Mouse (Mus musculus): ENCODE measurements at regions not wholly inside any gene's neighbourhood (a gene's known extent, or its start where the extent isn't known, plus 50 kb on each side); places are given as distances from the start of the nearest gene placed in this dataset.

DNA sequence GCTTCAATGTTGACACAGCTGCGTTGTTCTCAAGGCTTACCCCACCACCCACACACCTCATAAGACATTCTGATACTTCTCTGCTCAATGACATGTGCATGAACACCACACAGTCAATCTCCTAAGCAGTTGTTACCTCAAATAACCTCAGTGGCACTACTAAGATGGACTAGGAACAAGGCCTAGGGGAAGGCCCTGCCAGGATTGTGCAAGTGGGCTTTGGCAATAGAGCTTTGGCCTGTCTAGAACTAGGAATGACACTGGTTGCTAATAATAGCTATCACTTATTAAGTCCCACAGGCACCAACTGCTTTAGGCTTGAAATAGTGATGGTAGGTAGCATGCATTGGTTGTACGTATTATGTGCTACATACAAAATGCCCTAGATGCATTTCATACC lies 169.7 kb upstream of the Nabp1 start:
- DNase-seq (ENCODE audit: low read depth, low spot score): no peak

DNA sequence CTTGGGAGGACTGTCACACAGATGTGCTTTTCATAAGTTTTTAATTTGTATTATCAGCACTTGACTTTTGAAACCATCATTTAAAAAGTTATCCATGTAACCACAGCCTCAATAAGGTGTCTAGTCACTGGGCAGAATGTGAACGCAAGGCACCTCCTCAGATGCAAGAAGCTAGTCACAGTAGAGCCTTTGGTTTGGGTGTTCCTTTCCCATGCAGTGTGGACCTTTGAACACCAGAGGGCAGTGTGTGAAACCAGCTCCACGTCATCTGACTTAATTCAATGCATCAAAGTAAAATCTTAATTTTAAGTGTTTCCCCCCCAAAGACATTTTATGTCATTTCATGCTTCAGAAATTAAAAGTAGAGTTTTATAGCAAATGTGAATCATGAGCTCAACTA lies 166.2 kb upstream of the Nabp1 start:
- peak; percentile 79 for DNase-seq (ENCODE audit: low read depth, low spot score)

DNA sequence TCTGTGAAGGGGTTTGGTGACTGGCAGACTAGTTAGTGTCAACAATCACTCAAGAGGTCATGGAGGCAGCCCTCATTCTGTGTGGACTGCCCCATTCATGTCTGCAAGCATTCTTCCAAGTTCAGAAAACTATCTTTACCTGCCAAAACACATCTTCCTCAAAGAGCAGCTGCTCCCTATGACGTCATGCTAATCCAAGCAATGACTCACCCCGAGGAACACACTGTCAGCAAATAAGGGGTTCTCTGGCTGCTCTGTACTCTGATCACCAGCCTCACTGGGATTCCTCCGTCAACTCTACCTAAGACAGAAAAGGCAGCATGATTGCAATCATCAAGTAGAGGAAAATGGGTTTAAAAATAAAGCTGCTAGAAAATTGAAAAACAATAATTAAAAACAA lies 165.4 kb upstream of the Nabp1 start:
- DNase-seq (ENCODE audit: low read depth, low spot score): no peak

DNA sequence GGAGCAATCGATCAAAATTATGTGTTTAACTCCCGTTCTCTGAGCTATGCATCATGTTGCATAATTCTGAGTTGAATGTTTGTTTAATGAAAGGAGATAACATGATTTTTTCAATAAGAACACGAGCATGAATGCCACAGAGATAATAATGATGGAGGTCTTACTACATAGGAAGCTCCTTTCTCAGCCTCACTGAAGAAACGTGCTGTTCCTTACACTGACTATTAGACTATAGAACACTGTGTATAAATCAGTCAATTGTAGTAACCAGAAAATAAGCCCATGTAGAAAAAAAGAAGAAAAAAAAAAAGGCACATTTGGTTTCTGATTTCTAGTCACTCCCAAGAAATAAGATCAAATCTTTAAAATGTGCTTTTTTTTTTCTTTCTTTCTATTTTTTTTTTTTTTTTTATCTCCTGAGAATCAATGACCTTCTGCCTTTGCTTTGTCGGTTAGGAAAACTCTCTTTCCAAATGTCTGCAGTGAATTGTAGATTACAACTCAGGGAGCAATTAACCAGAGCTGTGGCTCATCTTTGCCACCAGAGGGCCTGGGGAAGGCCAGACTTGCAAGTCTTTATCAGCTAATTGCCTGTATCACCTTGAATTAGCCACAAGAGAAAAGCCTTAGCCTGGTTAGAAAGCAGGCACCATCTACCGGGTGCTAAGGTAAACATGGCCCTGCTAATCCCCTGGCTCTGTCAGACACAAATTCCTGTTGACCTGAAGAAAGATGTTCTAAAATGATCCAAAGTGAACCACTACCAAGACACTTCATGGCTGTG lies 160.5 kb upstream of the Nabp1 start:
- no peak for DNase-seq (ENCODE audit: low read depth, low spot score)

DNA sequence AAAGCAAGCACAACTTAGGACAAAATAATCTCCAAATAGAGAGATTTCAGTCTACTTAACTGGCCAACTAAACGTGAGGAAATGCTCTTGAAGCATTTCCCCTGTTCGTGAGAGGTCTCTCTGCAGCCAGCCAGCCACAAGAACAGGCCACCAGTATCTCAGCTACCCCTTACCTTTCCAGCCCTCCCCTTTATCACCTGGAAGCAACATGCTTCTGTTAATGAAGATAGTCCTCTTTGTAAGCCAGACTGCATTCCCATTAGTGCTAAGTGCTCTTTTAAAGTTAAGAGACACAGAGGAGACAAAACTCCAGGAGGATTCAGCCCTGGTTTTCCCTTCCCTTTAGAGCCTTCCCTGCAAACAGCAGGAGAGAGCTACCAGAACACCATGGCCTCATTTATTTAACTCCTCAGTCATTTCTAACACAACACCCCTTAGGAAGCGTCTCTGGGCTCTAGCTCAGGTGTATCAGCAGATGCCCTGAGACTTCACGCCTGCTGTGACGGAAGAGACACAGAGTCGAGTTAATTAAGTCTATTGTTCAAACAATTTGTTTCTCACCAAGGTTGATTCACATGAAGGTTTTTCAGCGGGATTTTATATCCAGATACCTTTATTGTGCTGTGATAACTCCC lies 157.8 kb upstream of the Nabp1 start:
- DNase-seq (ENCODE audit: low read depth, low spot score): no peak

DNA sequence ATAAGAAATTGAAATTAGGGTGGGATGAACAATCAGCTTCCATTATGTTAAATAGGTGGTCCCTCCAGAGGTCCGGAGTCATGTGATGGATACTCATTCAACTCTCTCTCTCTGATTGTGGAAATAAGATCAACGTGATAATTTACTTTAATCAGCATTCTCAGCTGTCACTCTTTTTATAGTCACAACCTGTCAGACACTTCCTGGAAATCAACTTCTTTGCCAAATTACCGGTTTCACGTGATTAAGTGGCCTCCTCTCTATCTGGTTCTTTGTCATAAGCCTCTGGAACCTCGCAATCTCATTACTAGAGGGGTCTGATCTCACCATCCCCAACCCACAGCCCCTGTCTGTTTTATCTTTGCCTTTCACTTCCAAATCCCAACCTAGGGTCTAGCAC lies 155.6 kb upstream of the Nabp1 start:
- DNase-seq (ENCODE audit: low read depth, low spot score): no peak

DNA sequence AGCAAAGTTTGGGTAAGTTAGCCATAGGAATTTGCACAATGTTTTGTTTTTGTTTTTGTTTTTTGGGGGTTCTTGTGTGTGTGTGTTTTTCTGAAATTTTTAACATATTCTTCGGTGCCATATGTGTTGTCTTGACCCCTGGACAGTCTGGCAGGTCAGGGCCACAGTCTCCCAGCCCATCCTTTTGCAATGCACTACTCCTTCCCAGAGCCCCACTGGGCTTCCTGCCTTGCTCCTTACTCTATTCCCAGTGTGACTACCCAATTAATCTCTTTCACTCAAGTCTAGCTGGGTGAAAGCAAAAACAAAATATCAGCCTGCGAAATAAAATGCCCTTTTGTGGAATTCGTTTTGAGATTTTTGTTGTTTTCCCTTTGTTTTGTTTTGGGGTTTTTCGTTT lies 154.6 kb upstream of the Nabp1 start:
- no peak for DNase-seq (ENCODE audit: low read depth, low spot score)

DNA sequence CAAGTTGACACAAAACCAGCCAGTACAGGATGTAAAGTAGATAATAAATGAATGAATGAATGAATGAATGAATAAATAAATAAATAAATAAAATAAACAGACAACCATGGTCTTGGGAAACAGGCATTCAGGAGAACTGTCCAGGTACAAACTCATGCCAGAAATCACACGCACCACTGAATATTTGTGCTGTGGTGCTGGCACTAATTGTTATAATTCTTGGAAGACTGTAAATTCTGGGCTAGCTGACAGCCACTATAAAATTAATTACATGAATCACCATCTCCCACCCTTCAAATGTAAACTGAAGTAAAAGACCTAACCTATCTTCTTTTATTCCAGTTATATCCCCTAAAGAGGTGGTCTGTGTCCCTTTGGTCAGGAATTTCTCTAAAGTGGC lies 151.6 kb upstream of the Nabp1 start:
- DNase-seq (ENCODE audit: low read depth, low spot score): no peak

DNA sequence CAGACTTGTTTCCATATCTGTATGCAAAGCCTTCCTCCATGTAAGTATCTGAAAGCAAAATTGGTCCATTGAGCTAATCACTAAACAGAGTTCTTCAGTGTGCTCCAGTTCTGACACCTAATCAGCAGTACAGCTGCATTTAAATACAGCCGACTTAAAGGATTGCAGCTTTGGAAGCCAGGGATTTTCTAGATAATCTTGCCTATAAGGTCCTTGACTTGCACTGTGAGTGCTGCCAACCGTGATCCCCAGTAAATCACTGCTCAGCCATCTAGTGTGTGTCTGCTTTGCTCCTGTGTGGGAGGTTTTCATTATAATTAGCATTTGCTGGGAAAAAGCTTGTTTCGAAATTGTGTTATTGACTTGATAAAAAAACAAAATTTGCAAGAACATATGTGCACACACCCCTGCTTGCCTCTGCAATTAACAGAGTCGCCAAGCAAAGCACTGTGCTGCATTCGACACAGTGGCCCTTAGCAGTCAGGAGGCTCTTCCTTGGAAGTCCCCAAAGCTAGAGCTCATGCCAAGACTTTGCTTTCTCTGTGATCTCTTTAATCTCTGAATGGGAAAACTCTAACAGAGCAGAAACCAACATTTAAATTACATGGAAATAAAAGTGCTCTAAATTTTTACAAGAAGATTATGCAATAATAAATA lies 150.0 kb upstream of the Nabp1 start:
- DNase-seq (ENCODE audit: low read depth, low spot score): no peak

DNA sequence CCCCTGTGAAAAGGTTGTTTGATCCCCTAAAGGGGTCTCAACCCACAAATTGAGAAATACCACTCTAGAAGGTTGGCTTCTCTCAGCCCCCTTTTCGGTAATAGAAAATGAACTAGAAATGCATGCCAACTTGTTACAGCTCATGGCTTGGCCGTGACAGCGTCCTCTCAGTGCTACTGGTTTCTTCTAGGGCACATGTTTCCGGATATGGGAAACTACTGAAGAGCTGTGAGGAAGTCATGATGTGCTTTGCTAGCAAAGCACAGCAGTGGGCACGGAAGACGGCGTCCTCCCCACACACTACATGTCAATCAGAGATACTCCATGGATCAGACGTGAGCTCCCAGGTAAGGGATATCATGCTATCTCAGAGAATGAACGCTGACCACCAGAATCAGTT lies 148.1 kb upstream of the Nabp1 start:
- DNase-seq (ENCODE audit: low read depth, low spot score): no peak

DNA sequence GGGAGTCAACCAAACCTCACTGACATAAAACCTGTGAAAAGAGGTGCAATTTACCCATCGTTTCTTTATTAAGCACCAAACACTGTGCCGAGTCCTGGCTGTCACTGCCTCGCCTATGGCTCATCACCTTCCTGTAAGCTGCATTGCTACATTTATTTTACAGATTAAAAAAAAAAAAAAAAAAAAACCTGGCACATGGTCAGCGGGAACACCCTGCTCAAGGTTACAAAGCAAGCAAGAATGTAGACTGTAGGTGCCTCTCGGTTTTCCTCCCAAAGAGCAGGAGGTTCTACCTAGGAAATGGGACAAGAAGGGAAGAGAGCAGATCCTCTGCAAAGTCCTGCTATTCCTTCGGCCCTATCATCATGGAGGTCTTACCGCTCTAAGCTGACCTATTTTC lies 146.9 kb upstream of the Nabp1 start:
- no peak for DNase-seq (ENCODE audit: low read depth, low spot score)

DNA sequence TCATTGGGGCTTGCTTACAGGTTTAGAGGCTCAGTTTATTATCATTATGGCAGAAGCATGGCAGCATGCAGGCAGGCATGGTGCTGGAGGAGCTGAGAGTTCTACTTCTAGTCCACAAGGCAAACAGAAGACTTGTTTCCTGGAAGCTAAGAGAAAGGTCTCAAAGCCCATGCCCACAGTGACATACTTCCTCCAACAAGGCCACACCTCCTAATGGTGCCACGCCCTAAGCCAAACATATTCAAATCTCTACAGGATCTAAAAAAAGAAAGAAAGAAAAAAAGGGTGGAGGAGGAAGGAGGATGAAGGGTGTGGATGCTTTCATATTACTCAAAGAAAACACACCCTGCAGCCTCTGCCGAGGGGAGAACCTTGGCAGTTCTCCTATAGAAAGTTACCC lies 146.3 kb upstream of the Nabp1 start:
- no peak for DNase-seq (ENCODE audit: low read depth, low spot score)

DNA sequence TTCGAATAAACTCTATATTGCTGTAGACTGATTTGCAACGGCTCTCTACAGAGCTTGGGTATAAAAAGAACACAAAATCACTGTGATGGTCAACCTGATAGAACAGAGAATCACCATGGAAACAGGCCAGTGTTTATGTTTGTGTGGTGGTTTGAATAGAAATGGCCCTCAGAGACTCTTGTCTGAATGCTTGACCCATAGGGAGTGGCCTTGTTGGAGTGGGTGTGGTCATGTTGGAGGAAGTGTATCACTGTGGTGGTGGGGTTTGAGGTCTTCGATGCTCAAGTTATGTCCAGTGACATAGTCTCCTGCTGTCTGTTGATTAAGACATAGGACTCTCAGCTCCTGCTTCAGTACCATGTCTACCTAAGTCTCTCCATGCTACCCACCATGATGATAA lies 144.8 kb upstream of the Nabp1 start:
- no peak for DNase-seq (ENCODE audit: low read depth, low spot score)

DNA sequence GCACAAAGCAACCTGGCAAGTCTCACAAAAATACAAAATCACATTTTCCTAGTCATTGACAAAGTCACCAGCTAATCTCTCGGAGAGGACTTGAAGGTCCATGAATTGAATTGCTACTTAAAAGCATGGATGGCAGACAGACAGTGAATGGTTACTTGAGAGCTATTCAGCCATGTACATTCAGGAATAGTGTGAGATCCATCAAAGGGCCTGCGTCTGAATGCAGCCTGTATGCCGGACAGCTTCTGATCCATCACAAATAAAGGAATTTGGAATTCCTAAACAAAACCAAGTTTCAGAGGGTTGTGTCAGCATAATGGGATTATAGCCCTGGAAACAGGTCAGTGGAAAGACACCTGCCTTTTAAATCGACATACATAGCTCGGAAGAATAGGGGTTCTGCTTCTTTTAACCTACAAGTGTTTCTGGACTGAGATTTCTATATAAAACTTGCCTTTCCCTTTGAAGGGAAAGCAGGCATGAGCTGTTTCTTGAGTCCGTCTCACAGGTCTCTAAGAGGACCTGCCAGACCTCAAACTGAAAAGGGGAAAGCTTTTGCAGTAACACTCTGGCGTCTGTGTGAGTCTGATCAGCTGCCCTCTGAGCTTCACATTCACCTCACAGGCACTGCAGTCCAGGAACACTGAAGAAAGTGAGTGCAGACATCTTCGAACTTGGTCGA lies 144.1 kb upstream of the Nabp1 start:
- no peak for DNase-seq (ENCODE audit: low read depth, low spot score)

DNA sequence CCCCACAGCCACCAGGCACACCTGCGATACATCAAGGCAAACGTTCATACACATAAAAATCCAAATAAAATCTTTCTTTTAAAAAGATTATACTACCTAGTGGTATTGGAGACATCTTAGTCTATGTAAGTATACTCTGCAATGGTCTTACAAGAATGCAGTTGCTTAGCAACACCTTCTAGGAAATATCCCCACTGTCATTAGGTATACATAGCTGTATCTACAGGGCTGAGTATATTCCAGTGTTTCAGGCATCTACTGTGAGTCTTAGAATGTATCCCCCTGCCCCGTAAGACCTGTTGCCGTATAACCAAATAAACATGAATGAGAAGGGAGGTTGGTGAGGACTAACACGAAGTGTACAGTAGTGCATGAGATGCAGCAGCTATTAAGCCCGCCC lies 142.8 kb upstream of the Nabp1 start:
- DNase-seq (ENCODE audit: low read depth, low spot score): no peak

DNA sequence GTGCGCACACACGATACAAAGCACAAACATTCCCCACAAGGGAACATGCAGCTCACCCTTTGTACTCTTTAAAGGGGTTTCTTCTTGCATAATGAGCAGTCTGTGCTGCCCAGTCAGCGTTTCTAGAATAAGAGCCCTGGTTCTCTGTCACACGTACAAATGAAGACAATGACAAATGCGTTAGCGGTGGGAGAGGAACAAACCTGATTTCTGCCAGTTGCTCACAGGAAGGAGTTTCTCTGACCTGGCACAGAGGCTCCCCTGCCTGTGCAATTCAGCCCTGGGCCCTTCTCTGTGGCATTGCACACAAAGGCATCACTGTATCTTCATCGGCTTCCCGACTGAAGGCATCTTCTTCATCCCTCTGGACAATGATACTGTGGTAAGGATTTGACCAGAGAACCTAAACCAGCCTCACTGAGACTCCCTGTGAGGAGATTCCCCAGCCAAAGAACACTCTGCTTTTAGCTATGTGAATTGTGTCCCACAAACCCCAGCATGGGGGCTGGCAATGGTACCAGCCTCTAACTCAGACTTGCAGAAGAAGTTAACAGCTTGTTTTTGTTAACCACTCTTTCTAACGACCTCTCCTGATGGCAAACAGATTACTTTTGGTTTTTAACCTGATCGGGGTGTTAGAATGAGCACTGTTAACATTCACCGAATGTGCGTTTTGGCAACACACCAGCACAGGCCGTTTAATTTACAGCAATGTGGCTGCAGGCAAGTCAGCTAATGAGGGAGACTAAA lies 139.5 kb upstream of the Nabp1 start:
- peak; percentile 57 for DNase-seq (ENCODE audit: low read depth, low spot score)

DNA sequence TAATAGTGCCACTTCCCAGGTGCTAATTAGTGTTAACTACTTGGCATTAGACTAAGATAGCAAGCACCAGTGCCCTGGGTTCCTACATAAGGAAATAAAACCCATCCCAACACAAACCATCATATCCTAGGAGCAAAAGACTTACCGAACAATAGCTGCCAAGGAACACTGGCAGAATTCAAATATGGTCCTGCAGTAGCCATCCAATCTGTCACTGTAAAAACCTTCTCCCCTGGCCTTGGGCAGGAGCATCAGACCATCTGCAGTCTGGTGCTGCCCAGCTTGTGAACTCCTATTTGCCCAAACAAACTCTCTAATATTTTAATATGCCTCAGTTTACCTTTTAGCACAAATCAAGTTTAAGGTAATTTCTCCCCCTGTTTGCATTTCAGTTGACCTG lies 137.9 kb upstream of the Nabp1 start:
- no peak for DNase-seq (ENCODE audit: low read depth, low spot score)

DNA sequence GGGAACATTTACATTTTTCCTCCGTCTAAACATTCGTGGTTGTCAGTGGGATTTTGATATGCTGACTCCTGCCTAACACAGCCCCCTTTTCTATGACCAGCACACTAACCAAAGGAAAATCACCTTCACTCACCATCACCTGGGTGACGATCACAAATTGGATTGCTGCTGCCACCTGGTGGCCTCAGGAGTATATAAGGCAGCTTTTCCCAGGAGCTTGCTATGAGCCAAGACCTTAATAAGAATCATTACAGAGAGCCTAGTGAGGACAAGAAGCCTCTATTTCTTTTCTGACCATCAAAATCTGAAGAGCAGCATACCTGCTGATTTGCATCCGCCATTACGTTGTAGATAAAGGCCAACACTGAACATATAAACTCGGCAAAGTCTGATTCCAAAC lies 137.3 kb upstream of the Nabp1 start:
- DNase-seq (ENCODE audit: low read depth, low spot score): peak; percentile 68

DNA sequence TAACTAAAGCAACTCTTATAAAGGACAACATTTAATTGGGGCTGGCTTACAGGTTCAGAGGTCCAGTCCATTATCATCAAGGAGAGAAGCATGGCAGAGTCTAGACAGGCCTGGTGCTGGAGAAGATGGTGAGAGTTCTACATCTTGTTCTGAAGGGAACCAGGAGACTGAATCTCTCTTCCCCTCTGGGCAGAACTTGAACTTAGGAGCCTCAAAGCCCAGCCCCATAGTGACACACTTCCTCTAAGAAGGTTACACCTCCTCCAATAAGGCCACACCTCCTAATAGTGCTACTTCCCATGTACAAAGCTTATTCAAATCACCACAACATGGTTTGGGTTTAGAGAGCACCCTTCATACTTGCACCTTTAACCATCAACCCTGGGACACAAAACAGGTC lies 136.5 kb upstream of the Nabp1 start:
- DNase-seq (ENCODE audit: low read depth, low spot score): no peak

DNA sequence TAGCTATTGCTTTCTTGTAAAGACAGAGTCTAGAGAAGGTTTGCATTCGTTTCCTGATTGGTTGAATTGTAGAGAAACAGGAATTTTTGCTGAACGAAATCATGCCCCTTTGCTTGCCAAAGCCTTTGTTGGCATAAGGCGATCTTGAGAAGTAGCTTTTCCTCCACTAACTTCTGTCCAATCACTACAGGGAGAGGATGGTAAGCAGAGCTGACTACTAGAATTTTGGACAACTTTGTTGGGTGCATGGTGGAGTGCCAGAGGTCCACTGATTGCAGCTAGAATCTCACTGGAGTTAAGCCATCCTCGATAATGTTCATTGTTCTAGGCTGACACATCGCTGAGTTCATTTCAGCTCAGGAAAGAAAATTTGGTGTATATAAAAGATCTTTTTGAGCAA lies 131.1 kb upstream of the Nabp1 start:
- DNase-seq (ENCODE audit: low read depth, low spot score): no peak

DNA sequence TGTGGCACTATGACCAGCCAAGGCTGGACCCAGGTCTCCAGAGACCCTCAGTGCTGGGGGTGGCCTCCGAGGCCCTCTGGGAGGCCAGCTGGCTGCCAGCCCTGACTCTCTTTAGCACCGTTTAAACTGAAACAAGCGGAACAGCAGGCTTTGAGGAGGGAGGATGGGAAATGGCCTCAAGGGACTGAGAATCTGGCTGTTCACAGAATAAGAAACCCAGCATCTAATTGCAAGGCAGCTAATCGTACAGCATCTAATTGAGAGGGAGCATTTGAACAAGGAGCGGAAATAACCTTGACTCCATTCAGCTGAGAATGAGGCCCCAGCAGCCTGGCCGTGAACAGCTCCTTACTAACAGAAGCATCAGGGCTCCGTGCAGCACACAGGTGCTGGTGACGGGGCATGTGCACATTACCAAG lies 129.2 kb upstream of the Nabp1 start:
- DNase-seq (ENCODE audit: low read depth, low spot score): peak; percentile 48

DNA sequence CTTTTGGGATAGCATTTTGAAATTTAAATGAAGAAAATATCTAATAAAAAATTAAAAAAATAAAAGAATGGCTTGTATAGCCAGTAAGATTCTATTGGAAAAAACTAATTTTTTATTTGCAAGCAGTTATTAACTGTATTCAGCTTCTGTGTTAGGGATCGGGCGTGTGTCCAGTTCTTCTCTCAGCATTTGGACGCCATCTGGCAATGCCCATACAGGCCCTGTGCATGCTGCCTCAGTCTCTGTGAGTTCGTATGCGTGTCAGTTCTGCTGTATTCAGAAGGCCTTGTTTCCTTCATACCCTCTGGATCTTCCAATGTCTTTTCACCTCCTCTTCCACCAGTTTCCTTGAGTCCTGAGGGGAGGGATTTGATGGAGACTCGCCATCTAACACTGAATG lies 123.8 kb upstream of the Nabp1 start:
- DNase-seq (ENCODE audit: low read depth, low spot score): no peak

All from forelimb bud, embryonic 11.5 days (tissue).